Mouse (Mus musculus) olfactory bulb, adult 2 months (tissue): ENCODE data around the gene Banf2.

Experiments used
- CTCF ChIP-seq: fragments of 200-500 bp; IDR thresholded peaks from 2 replicates; pipeline ENCODE4 v1.5.1; 2012; ENCODE audit warnings: low read depth, mild to moderate bottlenecking, low read length, moderate library complexity; ENCODE audit not compliant: insufficient read depth
- POLR2A ChIP-seq: fragments of 200-500 bp; IDR thresholded peaks from 2 replicates; pipeline ENCODE4 v1.6.1; 2012; ENCODE audit warnings: mild to moderate bottlenecking, low read depth, low read length, moderate library complexity; ENCODE audit not compliant: insufficient read depth

- TF ChIP-seq POLR2A (no peak), CTCF (no peak)
Measured at GRCm38 (mm10) chr2:144014481-144014880, 18.4 kb upstream of the Banf2 start.
